Mouse (Mus musculus): ENCODE data around the gene Cdadc1.

The Cdadc1 gene

DNA sequence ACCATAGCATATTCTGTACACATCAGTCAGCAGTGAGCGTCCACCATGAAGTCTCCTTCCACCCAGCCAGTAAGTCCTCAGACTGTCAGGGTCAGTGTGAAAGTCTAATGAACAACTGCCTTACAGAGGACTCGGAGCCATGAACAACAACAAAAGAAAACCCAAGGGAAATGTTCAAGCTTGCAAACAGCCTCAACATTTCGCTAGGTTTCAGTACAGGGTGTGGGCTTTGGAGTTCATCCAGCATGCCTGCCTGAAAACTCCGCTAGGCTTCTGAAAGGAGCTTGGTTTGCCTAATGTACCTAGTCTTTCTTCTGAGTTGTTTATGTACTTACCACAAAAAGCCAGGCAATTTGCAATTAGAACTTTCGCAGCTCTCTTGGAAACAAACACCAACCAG, 53.8 kb downstream of the Cdadc1 start:
- no peak for DNase-seq (ENCODE audit: low spot score)

DNA sequence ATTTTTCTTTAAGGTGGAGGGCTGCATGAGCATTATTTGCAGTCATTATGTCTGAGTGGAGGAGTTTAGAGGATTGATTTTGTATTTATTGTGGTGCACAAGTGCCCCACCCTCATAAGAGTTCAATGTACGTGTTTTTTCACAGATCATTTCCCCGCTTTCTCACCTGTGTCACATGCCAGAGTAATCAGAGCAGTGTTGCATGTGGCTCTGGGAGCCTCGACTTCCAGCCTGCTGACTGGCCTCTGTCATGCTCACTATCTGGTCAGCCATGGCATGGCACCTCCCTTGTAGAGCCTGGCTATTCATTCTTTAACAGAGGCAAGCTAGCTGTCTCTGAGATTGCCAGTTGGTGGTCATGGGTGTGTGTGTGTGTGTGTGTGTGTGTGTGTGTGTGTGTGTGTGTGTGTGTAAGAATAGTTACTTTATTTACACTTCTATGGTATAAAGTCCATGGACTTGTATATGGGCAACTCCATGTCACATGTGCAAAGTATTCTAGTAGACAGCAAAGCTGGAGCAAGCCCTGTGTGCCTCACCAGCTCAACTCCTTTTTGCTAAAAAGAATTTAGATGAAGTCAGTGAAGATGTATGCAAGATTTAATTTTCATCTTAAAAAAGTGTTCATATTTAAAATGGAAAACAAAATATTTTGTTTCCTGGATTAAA, 54.5 kb downstream of the Cdadc1 start:
- no peak for DNase-seq (ENCODE audit: low spot score)

DNA sequence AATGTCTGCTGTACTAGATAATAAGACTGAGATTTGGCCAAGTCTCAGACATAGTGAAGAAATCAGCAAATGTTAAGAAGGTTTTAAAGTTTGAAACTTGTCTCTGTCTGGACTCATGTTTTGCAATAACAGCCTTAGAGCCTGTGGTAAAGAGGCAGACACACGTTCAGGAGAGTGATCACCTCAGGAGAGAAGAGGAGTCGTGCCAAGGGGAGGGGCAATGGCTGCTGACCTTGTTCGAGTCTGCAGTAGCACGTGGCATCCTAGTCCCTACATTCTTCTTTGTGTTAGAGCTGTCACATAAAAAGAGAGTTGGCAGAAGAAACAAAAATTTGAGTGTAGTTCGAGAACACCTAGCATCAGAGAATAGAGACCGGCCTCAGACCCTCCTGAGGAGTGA, 57.0 kb downstream of the Cdadc1 start:
- no peak for DNase-seq (ENCODE audit: low spot score)

DNA sequence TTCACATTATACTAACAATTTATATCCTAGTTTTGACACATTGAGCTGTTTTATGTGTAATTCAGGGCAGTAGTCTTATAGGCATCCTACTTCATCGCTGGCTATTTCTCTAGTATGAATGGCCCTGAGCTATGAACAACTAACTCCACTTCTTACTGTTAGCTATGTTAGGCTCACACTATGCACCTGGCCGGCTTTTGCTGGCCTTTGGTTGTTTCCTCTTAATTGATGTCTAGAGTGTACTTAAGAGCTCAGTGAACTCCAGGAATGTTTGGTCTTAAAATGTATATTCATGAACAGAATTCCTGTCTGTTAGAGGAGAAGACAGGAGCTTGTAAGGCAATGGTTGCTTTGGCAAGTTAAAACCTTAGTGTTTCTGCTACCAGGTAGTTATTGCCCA, 57.5 kb downstream of the Cdadc1 start:
- no peak for DNase-seq (ENCODE audit: low spot score)

DNA sequence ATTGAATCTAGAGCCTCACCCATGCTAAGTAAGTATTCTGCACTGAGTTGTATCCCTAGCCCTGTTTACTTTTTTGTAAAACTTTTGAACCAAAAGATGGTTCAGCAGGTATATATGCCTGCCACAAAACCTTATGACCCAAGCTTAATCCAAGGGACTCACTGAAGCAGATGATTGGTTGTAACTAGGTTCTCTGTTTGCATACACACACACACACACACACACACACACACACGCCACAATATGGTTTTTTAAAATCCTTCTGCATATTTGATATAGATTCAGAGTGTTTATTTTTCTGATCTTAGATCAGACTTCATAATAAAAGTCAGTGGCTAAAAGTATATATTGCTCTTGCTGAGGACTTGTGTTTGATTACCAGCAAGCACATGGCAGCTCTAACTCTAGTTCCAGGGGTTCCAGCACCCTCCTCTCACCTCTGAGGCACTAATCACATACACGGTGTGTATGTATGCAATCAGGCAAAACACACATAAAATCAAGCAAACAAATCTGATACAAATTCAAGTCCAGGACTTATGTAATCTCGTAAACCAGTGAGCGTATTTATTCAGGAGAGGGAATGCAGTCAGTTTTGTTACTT, 59.8 kb downstream of the Cdadc1 start:
- no peak for DNase-seq (ENCODE audit: low spot score)

DNA sequence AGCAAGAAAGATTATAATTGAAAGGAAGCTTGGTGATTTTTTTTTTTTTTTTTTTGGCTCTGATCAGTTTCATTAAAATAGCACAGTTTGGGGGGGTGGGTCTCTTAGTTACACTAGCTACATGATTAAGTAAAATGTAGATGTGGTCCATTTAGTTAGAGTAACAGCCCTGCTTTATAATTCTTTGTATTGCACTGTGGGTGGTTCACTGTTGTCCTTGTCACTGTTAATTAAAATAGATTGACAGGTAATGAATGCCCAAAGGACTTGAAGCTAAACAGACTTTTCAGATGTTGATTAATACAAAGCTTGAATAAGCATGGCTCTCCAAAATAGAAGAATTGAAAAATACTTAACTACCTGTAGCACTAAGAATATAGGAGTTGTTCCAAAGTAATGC, 63.9 kb downstream of the Cdadc1 start:
- no peak for DNase-seq (ENCODE audit: low spot score)

DNA sequence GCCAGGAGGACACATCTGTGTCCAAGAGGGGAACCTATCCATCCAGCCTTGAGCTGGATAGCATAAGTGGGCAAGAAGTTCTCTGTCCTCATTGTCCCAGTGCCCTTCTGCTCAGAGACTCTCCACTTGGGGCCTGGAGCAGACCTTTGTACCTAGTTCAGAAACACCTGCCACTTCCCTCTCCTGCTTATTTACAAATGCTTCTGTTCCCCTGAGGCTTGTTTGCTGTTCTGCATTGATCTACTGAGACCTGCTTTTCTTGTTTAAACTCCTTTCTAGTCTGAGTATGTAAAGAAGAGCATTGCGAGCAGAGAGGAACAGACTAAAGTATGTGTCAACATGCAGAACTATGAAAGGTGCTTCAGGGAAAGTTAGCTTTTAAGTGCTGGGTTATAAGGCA, 64.8 kb downstream of the Cdadc1 start:
- DNase-seq (ENCODE audit: low spot score), result no peak

DNA sequence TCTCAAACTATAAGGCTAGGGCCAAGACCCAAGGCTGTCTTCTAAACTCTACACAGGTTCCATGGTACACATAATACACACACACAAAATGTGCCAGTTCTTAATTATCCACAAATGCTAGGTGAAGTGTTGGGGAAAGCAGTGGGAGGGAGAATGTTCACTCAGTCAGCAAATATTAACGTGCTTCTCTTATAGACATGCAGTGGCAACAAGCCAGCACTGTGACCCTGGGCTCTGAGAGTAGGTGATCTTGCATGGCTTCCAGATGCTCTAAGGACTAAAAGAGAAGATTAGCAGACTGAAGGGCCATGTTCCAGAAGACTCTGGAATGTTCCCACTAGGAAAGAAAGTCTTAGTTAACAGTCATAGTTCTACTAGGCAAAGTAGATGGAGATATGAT, 67.0 kb downstream of the Cdadc1 start:
- DNase-seq (ENCODE audit: low spot score), result no peak

DNA sequence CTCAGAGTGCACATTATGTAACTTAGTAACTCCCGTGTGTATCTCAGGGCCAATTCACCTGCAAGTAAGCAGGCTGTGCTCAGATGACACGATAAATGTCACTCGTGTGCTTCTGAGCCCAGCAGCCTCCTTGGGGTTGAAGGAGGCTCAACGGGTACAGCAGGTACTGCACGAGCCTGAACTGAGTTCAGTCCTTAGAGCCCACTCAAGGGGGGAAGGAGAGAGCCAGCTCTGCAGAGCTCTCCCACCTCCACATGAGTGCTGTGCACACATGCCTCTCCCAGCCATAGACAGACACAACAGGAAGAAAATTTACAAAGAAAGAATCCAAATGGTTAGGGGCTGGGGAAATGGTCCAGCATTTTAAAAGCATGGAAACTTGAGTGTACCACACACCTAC, 71.9 kb downstream of the Cdadc1 start:
- DNase-seq (ENCODE audit: low spot score), result no peak

DNA sequence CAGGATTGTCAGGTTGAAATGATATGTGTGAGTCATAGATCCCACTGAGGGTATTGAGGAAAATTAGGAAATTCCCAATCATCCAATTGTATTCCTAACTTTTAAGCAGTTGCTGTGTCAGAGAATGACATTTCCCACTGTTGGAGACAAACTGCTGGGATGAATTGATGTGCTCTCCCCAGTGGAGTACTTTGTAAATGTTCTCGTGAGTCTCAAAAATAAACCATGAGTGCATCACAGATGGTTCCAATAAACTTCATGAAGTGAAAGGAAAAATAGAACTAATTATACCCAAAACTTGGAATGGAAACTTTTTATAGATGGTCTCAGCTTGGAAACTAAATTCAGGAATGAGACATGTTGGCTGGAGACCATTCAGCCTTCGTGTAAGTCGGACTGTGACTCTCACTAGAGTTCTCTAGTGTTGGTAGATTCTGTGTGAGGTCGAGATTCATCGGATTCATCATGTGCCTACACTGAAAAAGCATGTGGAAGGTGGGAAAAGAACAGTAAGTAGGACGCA, 83.8 kb downstream of the Cdadc1 start:
- DNase-seq (ENCODE audit: low spot score), result no peak

Data from ovary, postnatal 36 days (tissue).